Mouse (Mus musculus) small intestine, adult 2 months (tissue): Measurements from ENCODE around the gene Pdgfd.

Experiments used
- CTCF ChIP-seq: fragments of 200-500 bp; IDR thresholded peaks from 2 replicates; pipeline ENCODE4 v1.5.1; 2012; ENCODE audit warnings: low read depth, mild to moderate bottlenecking, control low read depth, inconsistent platforms, low read length, moderate library complexity, mixed read lengths; ENCODE audit not compliant: insufficient replicate concordance, insufficient read length; ENCODE audit errors: extremely low read depth
- POLR2A ChIP-seq: fragments of 200-500 bp; IDR thresholded peaks from 2 replicates; pipeline ENCODE4 v1.6.1; 2012; ENCODE audit warnings: low read depth, mild to moderate bottlenecking, control low read depth, inconsistent platforms, low read length, moderate library complexity

- TF ChIP-seq CTCF (no peak), POLR2A (no peak)
Measured at GRCm38 (mm10) chr9:6344924-6345323, 176.5 kb downstream of the Pdgfd start.
